Mouse (Mus musculus) heart, adult 10 weeks (tissue): ENCODE measurements around the gene Plekhf1. TPM values are rescaled to one million over a fixed set of nuclear protein-coding genes. Genes with fewer than 3 reads are reported as not detected.

Source experiments
- polyA plus RNA-seq: library from polyadenylated mRNA; stranded (reverse); fragments of 350-450 nt; fragmentation: Illumina TruSeq; extraction: RNeasy Lipid Tissue Mini Kit (QIAGEN cat#74804); gene quantifications from one replicate; pipeline ENCODE4 v1.2.3, GENCODE M21; 2014; ENCODE audit warnings: low read depth, low replicate concordance

The Plekhf1 gene
- 7.5 TPM for polyA plus RNA-seq

DNA sequence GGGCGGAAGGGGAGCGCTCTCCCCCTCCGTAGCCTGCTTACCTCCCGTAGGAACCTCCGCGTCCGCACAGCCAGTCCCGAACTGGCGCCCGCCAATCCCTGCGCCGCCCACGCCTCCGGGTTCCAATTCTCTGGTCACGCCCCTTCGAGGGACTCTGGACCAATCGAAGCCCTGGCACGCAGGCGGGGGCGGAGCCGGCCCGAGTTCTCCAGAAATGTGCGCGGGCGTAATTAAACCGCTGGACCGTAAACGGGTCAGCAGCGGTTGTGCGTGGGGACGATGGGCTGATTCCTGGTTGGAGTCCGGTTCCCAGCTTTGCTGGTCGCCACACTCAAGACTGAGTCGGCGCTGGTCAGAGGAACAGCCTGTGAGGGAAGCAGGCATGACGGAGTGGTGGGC, at the start of gene Plekhf1:
Gene Plekhf1, minus strand, starts transcription at position 117 of the 399 bp plus-strand sequence.

DNA sequence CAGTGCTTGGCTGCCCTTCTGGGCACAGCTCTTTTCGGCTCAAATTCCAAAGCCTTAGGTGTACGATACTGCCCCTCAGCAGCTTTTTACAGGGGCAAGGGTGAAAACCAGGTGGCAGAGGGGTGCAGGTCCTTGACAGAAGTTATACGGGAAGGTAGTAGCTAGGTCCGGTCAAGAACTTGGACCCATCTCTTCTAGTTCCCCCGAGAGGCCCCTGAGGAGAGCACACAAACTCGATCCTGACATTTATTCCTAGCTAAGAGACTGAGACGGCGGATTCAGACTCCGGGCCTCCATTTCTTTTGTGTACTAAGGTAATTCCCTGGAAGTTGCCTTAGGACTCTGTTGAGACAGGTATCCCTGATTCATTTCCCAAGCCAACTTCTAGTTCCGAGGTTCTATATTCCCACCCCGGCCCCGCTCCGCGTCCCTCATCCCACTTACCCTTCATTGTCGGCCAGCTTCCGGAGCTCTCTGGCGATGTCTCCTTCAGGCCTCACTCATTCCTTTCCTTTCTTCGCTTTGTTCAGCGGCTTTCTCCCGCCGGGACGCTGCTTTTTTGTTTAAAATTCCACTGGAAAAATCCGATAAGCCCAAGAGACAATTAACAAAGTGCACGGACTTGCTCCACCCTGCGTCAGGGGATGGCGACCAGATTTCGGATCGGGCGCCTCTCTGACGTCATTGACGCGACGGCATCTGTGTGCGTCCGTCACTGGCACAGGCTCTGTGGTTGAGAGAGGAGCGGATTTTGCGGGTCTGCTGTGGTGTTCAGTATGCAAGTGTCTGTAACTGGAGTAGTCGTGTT, 43.1 kb upstream of the Plekhf1 start, which contains the start of gene Pop4:
Gene Pop4, minus strand, starts transcription at position 721 of the 808 bp plus-strand sequence.

DNA sequence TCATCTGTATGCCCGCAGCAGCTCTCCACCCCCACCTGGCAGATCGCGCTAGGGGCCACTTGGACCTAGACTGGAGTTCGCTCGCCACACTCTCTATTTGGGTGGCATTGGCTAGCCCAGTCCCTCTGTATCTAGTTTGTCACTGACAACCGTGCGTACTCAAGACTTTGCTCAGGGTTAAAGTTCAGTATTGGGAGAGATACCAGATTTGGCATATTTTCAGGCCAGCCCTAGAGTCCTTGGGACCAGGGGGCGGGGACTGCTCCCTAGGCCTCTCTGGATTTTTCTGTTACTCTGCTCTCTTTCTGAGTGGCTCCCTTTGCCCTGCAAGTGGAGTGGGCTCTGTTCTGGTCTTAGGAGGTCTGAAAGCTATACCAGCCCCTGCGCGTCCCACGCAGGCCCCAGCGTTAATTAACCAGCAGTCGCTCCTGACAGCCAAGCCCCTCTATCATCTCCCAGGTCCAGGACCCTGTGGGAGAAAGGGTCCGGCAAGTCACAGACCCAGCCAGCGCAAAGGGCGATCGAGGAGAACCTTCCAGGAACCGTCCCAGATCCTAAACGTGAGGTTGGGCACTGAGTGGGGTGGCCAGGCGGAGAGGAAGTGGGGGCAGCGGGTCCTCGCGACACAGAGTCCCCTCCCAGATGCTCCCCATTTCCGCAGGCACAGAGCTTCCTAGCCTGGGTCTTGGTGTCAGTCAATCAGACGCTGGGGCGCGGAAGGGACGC, 44.7 kb downstream of the Plekhf1 start, which contains the start of gene 1600014C10Rik:
Gene 1600014C10Rik, plus strand, starts transcription at position 256 of the 726 bp plus-strand sequence.

Other genes starting within 250 kb of the Plekhf1 start
- 22.6 TPM for gene Uri1, start 204.5 kb downstream of the Plekhf1 start, polyA plus RNA-seq
- gene Ccne1, start 120.5 kb downstream of the Plekhf1 start, polyA plus RNA-seq = 1.2 TPM
- gene 1600014C10Rik, start 44.8 kb downstream of the Plekhf1 start, polyA plus RNA-seq = 34.7 TPM
- gene Pop4, start 43.4 kb upstream of the Plekhf1 start, polyA plus RNA-seq = 16.4 TPM